Mouse (Mus musculus) naive thymus-derived CD4-positive, alpha-beta T cell, adult 2 months (primary cell): ENCODE measurements around the gene Nrf1.
A peak's percentile ranks its signal among the peaks of the same experiment; 100 is the strongest.

Experiments
- DNase-seq: peaks from one replicate; pipeline ENCODE4 v3.0.0-alpha.2; 2011; ENCODE audit warnings: low read depth

Nrf1 gene

DNA sequence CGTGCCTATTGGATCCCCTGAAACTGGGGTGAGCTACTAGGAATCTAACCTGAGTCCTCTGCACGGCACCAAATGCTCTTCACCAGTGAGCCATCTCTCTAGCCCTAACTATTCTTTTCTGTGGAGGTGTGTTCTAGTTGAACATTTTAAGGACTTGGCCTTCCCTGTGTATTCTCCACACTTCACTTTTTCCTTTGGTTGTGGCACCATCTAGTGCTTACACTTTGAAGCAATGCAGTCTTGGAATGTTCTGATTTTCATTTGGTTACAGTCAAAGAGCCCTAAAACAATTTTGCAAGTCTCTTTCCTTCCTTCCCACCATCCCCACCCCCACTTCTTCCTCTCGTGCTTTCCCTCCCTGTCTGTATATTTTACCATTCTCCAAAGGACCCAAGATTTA, 33.6 kb downstream of the Nrf1 start:
- DNase-seq, result peak; percentile 55

DNA sequence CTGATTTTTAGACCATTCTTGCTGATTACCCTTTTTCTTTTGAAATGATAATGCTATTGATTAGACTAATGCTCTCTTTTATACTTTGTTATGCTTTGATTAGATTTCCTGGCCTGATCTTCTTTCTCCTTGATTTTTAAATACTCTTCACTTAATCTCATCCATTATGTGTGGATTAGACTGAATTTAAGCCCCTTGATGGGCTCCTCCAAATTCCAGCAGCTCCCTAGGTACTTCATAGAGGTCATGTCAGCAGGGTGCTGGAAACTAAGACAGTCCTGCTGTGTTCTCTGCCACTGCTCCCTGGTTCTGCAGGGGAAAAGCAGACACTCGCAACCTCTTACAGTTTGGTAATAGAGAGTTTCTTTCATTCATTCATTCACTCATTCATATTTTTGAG, 35.5 kb downstream of the Nrf1 start:
- no peak for DNase-seq

DNA sequence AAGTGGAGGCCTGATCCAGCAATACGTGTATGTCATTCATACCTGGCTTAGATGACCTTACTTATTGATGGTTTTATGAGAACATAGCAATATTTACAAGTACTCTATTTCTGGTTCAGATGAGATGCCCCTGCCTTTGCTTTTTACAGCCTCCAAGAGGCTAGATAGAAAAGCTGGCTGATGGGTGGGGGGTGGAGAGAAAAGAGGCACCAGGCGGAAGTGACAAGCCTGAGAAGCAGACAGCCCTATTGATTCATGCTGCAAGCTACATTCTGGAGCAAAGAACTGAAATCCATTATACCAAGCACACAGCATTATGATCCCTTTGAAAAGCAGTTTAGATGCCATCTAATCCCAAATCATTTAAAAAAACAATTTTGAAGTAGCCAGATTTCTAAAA, 37.6 kb downstream of the Nrf1 start:
- DNase-seq, result peak; percentile 19

DNA sequence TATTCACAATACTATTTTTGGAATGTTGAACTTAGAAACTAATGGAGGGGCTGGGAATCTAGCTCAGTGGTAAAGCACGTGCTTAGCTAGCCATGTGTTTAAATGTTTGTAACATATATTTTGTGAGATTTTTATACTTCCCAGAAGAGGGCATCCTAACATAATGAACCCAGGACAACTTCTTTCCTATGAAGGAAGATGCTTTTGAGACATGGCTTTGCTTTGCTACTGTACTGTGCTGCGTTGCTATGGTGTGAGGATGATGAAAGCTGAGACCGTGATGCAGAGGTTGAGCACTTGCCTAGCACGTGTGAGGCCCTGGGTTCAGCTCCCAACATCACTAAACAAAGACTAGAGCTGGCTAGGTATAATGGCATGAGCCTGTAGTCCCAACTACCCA, 43.4 kb downstream of the Nrf1 start:
- no peak for DNase-seq

DNA sequence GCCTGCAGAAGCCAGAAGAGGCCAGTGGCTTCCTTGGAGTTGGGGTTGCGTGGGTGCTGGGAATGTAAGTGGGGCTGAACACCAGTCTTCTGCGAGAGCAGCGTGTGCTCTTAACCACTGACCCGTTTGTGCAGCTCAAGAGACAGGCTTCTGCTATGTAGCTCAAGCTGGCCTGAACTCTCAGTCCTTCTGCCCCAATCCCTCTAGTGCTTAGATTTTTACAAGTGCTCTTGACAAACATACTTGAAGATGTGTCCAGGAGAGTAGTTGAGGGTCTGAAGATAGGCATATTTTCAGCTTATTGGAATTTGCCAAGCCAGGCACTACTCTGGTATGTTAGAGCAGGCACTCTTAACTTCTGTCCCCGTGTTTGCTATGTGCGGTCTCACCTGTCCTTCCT, 45.0 kb downstream of the Nrf1 start:
- DNase-seq, result no peak

DNA sequence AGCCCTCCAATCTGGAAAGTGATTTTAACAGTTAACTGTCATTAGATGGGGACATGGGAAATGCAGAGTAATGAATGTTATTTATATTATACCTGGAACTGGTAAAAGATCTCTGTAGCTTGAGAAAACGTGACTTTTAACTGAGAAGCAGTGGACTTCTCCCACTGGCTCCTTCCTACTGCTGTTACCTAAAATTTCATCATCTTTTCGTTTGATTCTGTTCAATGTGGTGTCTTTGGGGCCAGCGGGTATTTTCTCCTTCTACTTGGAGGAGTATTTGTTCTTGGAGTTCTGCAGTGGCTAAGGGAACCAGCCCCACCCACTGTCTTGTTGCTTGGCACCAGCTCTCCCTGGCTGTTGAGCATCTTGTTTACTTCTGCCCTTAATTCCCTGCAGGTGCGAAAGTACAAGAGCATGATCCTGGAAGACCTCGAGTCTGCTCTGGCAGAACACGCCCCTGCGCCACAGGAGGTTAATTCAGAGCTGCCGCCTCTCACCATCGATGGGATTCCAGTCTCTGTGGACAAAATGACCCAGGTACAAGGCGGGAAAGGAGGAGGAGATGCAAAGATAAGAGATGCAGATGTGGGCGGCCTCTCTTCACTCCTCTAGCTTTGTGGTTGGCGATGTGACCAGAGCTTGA, 54.1 kb downstream of the Nrf1 start:
- no peak for DNase-seq

DNA sequence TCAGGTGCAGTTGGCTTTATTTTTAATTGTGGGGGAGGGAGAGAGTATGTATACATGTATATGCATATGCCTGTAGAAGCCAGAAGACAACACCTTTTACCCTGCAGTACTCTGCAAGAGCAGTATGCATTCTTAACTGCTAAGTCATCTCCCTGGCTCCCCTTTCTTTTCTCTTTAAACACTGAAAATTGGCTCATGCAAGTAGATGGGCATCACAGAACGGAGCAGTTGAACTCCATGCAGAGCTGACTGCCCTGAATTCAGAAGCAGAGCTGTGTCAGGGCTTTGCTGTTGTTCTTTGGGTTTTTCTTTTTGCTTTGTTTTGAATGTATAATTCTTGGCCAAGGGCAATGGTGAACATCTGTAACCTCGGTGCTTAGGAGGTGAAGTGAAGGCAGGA, 58.3 kb downstream of the Nrf1 start:
- DNase-seq, result no peak

DNA sequence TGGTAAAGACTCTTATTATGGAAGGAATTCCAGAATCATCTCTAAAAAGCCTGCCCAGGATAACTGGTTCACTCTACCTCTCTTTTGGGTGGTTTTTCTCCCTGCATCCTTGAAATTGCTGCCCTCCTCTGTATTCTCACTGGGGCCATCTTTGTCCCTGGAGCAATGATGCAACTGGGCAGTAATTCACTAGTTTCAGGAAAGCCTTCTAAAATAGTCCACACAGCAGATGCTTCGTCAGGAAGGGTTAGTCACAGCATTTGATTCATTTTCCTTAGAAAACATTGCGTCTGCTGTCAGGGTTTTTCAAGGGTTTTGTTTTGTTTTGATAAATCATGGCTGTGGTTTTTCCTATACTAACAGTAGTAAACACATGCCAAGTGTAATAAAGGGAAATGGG, 59.7 kb downstream of the Nrf1 start:
- no peak for DNase-seq

DNA sequence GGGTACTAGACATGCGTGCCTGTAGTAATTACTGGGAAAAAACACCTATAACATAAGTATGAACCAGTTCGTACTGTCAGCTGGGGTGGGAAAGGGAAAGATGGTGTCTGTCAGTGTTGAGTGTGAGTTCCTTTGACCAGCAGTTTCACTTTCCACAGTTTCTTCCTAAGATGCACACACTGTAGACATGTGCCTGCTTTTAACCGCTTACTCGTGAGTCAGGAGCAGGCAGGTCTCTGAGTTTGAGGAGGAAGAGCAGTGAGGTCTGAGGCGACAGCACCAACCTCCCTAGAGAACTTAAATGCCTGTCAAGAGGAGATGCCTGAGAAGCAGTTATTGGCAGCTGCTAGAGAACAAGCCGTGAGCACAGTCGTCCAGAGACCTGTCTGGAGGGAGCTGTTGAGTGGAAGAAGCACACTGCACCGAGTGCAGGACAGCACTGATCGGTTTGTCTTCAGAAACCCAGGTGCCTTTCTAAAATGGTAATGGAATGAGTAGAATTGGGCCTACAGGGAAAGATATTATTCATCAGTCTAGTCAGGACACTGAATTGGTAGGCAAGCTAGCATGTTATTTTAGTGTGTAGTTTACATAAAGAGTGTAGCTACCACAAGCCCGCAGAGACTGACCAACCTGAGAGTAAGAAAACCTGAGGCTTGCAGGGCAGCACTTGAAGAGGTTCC, 62.2 kb downstream of the Nrf1 start:
- no peak for DNase-seq

DNA sequence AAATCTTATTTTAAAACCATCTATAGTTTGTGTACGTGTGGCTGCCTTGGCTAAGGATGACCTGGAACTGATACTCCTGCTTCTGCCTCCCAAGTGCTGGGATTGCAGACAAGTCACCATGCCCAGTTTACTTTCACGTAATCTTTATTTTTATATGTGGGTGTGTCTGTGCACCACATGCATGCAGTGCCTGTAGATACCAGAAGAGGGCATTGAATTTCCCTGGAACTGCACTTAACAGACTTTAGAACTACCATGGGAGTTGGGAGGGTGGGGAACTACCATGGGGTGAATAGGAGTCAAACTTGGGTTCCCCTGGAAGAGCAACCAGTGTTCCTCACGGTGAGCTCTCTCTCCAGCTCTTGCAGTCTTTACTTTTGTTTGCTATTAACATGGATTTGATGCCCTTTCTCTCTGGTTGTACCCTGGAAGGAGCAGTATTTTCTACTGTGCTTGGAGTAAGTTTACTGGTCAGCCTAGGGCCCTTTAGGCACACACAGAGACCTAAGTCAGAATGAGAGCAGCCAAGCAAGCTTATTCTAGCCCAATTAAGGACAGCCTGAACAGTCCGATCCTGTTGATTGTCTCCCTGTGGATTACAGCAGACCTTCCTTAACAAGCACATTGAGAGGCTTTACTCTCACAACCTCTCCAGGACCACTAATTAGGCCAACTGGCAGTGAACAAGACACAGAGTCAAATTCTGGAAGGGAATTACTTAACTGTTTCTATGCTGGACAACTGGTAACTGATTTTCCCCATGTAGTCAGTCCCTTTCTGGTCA, 64.8 kb downstream of the Nrf1 start:
- DNase-seq, result no peak

DNA sequence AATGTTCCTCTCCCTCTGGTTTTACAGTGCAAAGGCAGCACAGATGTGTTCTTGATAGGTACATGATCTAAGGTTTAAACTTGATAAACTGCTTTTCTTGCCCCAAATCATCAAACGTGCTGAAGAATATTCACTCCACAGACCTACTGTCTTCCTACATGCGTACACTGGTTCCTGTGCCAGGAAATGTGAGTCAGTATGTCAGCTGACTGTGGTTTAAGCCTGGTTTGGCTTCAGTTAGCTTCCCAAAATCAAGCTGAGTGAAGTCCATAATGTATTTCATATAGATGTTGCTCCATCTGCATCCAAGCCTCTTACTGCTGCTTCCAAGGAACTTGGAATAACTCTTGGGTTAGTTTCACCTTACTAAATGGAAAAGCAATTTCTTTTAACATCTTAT, 66.3 kb downstream of the Nrf1 start:
- DNase-seq, result no peak

DNA sequence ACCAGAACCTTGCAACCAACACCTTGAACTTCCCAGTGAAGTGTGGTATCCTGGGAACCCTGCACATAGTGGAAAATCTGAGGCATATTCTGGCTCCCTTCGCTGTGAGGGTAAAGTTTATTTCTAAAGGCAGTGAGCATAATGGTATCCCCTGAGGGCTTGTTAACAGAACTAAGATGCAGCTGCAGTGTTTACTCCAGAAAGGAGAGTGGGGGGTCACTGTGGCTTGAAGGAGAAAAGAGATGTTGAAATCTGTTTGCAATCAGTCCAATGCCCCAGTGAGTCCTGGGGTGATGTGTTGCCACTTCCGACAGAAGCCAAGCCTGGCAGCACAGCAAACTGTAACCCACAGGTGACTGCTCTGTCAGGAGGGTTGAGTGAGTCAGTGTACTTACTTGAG, 73.4 kb downstream of the Nrf1 start:
- no peak for DNase-seq

DNA sequence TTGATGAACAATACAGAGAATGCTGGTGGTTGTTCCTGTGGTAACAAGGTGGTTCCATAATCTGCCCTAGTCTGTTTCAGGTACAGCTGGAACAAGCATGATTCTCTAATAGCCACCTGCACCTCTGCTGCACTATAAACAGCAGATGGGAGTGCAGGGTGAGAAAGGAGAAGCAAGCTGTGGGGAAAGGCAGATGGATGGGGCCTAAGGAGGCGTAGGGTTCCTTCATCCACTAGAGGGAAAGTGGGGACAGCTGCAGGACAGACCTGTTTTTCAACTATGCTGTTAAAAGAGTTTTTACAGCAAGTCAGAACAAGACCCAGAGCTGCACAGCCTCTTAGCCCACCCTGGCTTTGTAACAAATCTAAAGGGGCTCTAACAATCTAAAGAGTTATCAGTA, 73.8 kb downstream of the Nrf1 start:
- DNase-seq, result no peak

DNA sequence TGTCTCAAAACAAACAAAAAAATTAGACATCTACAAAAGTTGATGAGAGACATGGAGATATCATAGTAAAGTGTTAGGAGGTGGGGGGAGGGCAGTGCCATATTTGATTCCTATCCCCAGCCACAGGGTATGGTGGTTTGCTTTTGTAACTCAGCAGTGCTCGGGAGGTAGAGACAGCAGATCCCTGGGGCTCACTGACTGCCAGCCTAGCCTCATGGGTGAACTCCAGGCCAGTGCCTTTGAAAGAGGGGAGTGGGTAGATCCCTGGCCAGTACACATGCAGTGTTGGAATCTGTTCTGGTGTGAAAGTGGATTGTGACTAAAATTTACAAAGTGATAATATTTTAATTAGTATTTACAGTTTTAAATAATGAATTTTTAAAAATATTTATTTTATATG, 75.6 kb downstream of the Nrf1 start:
- no peak for DNase-seq

DNA sequence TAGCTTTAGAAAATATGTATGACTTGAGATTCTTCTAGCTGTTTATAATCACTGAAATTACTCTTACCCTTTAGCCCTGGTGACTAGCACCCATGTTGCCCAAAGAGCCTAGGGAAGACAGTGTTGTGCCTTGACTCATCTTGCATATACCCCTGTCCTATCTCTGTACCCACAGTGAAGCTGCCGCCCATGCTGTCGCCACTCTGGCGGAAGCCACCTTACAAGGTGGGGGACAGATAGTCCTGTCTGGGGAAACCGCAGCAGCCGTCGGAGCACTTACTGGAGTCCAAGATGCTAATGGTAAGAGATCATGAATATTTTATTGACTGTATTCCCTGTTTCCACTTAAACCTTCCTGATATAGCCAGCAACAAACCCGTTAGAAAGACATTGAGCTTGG, 78.3 kb downstream of the Nrf1 start:
- no peak for DNase-seq

DNA sequence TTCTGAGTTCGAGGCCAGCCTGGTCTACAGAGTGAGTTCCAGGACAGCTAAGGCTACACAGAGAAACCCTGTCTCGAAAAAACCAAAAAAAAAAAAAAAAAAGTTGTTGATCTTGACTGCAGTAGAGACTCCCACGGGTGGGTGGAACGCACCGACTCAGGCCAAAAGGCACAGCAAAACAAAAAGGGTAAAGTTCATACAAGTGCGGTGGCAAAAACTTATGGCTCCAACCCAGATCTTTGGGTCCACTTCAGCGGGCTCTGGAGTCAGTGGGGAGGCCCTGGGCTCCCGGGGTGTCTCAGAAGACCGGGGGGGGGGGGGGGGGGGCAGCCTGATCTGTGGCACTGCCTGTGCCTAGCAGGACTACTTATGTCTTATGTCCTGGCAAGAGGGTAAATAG, 79.0 kb downstream of the Nrf1 start:
- no peak for DNase-seq

DNA sequence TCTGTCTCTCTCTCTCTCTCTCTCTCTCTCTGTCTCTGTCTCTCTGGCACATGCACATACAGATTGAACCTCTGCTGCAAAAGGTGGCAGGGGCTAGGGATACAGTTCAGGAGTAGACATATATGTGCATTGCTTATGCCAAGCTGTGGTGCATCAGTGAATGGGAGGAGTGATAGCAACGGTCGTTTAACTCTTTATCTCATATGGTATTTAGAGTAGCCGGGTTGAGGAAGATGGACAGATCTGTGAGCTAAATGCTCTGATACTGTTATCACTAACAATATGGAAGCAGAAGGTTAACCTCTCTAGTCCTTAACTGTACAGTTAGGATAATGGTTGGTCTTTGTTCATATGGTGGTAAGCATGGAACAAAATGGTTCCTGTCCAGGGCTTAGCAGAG, 84.6 kb downstream of the Nrf1 start:
- DNase-seq, result no peak

DNA sequence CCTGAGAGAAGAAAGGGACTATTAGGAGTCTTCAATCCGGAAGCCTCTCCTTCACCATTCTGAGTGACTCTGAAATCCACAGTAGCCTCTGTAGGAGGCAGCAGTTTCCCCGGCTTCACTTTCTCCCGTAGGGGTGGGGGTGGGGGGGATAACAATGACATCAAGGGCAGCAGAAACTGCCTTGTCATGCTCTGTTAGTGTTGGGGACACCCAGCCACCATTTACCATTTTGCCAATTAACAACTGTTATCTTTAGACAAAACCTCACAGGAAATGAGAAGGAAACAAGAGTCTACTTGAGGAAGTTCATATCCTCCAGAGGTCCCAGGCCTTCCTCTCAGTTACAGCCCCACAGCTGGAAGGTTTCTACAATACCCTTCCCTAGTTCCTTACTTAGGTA, 87.8 kb downstream of the Nrf1 start:
- no peak for DNase-seq

DNA sequence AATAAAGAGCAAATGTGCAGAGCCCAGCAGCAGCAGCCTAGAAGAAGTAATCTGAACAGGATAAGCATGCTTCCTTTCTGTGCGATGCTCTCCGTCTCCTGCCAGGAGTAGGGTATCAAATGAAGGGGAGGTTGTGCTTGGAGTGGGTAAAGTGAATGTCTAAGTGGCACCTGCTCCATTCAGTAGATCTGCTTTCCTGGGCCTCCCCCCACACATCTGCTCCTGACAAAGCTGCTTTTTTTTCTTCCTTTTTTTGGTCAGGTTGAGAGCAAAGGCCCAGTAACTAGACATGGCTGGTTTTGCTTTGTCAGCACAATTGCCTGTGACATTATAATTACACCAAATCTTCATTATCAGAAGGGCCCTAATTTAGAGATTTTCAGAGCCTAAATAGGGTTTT, 89.4 kb downstream of the Nrf1 start:
- no peak for DNase-seq

DNA sequence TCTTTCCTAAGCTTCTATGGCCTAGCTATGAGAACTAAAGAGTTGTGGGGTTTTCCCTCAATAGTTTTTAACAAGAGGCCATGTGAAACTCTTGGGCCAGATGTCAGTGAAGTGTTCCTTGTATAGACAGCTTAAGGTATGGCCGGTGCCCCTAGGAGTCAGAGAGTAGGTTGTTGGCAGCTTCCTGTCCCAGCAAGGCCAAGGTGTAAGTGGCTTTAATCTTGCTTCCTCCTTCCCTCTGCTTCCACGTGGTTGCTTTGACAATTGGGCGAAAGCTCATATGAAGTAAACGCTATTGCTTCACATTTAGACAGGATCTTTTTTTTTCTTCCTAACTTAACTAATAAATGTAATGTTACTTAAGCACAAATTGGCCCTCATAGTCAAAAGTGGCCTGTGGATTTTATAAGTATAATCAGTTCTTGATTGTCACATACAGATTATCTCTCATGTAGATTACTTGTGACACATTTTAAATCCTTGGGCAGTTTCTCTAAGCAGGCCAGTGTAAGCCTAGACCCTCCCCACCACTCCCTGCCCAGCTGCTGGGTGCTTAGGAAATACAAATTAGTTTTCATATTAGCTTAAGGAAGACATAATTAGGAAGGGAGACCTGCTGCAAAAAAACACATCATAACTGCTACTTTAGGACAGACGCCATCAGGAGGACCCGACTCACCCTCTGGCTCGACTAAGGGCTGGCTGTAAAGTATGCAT, 91.7 kb downstream of the Nrf1 start:
- no peak for DNase-seq

DNA sequence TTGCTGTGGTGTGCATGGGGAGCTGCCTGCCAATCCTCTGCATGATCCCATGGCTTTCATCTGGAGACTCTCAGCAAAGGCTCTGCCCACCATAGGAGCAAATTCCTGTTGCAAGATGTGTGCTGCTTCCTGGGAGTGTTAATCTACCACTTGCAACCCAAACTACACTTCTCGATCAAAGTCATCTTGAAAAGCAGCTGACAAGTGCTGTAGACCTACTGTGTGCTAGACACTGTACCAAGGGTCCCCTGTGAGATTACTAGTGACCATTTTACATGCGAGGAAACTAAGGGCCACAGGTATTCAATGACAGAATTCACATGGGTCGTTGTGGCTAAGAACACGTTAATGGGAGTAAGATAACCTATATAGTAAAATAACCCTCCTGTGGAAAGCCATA, 95.5 kb downstream of the Nrf1 start:
- DNase-seq, result no peak

DNA sequence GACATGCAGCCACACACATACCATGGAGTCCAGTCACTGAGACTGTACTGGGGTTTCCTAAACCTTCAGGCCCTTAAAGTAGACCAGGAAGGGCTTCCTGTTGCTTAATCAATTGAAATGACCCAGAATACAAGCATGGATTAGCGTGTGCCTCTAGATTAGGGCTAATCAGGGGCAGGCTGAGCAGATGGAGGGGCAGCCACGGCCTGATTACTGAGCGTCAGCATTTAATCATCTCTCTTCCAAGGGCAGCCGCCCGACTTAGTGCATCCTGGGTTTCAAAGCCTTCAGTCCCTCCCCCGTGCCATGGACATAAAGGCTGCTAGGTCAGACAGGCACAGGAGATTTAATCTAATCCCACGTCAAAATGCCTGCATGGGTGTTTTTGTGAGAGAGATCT, 99.3 kb downstream of the Nrf1 start:
- DNase-seq, result no peak

DNA sequence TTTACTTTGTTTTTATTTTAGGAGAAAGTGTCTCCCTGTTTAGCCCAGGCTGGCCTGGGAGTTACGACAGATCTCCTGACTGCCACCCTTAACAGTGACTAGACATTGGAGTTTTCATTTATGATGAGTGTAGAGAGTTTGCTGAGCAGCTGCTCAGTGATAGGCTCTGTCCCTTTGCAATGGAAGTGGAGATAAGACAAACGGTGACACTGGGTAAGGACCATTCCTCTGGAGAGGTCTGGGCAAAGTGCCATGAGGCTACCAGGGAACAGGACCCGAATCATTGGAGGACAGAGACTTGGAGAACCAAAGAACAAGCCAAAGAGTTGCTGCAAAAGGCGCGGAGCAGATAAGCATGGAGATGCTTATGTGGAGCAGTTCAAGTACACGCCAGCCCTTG, 100.0 kb downstream of the Nrf1 start:
- no peak for DNase-seq
